Mouse (Mus musculus): ENCODE results near the gene Dtx3. TPM values are rescaled to one million over a fixed set of nuclear protein-coding genes. Genes with fewer than 3 reads are reported as not detected.

Dtx3 gene
- polyA plus RNA-seq, 1 experiment, result 49.8 TPM

DNA sequence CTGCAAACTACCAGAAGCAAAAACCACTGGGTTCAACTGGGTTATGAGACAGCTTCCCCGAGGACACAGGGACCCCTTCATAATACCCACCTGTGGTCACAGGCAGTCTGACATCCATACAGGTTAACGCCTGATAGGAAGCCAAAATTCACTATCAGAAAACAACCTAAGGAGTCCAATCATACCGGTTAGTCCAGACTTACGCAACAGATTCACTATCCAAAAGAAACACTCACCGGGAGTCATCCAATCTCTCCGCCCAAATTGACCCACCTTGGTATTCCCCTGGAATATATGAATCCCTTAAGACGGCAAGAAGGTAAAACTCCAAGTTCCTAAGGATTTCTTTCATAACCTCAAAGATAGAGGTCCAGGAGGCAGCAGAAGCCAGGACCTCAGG lies 51.0 kb downstream of the Dtx3 start:
- H3K27ac ChIP-seq (ENCODE audit: insufficient read depth, low read length), result no peak overlapping the region
- TF ChIP-seq POLR2A (IDR thresholded peaks at IDR 0.05; ENCODE audit: insufficient read depth, low read length), result no peak
- TF ChIP-seq CTCF (IDR thresholded peaks at IDR 0.05; ENCODE audit: low read depth, low read length), result no peak
- TF ChIP-seq EP300 (IDR thresholded peaks at IDR 0.05; ENCODE audit: insufficient read depth, low read depth, low read length), result no peak
- no peaks in the 10 kb centered on the region for H3K36me3 ChIP-seq (ENCODE audit: control insufficient read depth, insufficient read depth, low read length, poor library complexity, severe bottlenecking)
- no peak overlapping the region for H3K9ac ChIP-seq (ENCODE audit: low read depth, poor library complexity, severe bottlenecking)
- H3K27me3 ChIP-seq (ENCODE audit: control insufficient read depth, insufficient read depth, low read length, poor library complexity, severe bottlenecking), result no peaks in the 10 kb centered on the region
- no peak overlapping the region for H3K4me3 ChIP-seq (ENCODE audit: low read depth, low read length)
- H3K9me3 ChIP-seq (replicated peaks; ENCODE audit: control insufficient read depth, insufficient read depth, low read length, poor library complexity, severe bottlenecking), result no peaks in the 10 kb centered on the region; the same call in 1 of the 2 replicates
- no peaks in the 10 kb centered on the region for H3K4me1 ChIP-seq (ENCODE audit: control insufficient read depth, insufficient read depth, low read length)

DNA sequence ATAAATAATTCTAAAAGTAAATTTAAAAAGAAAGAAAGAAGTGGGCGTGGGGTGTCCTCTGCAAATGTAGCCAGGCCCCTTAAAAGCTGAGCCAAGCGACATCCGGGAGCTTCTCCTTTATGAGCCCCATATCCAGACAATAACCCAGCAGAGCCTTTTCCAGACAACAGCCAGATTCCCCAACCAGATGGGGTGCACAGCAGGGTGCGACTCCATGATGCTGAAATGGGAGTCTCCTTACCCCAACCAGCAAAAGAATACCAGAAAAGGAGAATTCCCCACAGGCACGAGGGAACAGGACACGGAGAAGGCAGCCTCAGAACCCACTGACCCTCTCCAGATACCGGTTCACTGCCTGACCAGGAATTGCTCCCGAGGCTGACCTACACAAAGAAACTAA lies 52.3 kb downstream of the Dtx3 start:
- Histone ChIP-seq H3K9ac (ENCODE audit: low read depth, poor library complexity, severe bottlenecking) (no peak overlapping the region), H3K27me3 (ENCODE audit: control insufficient read depth, insufficient read depth, low read length, poor library complexity, severe bottlenecking) (no peaks in the 10 kb centered on the region), H3K9me3 (replicated peaks; ENCODE audit: control insufficient read depth, insufficient read depth, low read length, poor library complexity, severe bottlenecking) (no peaks in the 10 kb centered on the region; the same call in 1 of the 2 replicates), H3K4me1 (ENCODE audit: control insufficient read depth, insufficient read depth, low read length) (no peaks in the 10 kb centered on the region), H3K27ac (ENCODE audit: insufficient read depth, low read length) (no peak overlapping the region), H3K4me3 (ENCODE audit: low read depth, low read length) (no peak overlapping the region), H3K36me3 (ENCODE audit: control insufficient read depth, insufficient read depth, low read length, poor library complexity, severe bottlenecking) (no peaks in the 10 kb centered on the region)
- TF ChIP-seq EP300 (IDR thresholded peaks at IDR 0.05; ENCODE audit: insufficient read depth, low read depth, low read length) (no peak), CTCF (IDR thresholded peaks at IDR 0.05; ENCODE audit: low read depth, low read length) (no peak), POLR2A (IDR thresholded peaks at IDR 0.05; ENCODE audit: insufficient read depth, low read length) (no peak)

DNA sequence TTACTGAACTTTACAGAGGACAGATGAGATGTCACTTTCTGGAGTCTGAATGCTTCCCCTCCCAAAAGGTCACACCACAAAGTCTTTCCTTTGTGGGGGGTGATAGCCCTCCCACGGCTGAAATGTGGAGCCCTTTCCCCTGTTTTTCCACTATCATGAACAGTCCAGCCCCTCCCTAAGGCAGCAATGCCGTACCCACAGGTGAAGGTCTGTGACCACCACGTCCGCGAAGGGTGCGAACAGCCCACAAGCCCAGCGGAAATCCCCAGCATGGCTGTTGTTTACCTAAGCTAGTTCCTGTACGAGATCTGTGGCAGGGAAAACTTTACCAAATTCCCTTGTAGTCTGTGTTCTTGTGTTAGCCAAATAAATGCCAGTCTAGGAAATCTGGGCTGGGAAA lies 54.0 kb downstream of the Dtx3 start:
- TF ChIP-seq CTCF (IDR thresholded peaks at IDR 0.05; ENCODE audit: low read depth, low read length) (no peak), EP300 (IDR thresholded peaks at IDR 0.05; ENCODE audit: insufficient read depth, low read depth, low read length) (no peak), POLR2A (IDR thresholded peaks at IDR 0.05; ENCODE audit: insufficient read depth, low read length) (no peak)
- H3K9ac ChIP-seq (ENCODE audit: low read depth, poor library complexity, severe bottlenecking), result no peak overlapping the region

DNA sequence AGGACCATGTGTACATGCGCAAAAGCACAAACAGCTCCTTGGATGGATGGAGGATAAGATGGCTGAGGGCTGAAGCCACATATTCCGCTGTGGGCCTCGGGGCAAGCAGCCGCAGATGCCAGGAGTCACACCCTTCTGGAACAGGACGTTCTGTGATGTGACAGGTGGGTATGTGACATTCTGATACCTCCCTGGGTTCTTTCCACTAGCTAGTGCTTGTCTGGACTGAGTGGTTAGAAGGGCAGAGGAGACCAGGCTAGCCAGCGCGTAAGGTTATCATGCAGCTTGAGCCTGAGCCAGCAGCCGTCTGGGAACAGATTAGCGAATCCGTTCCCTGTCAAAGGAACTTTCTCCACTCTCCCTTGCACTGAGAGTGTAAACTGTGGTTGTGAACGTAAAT lies 54.6 kb downstream of the Dtx3 start:
- no peak overlapping the region for H3K27ac ChIP-seq (ENCODE audit: insufficient read depth, low read length)
- no peak for TF ChIP-seq POLR2A (IDR thresholded peaks at IDR 0.05; ENCODE audit: insufficient read depth, low read length)
- no peak for TF ChIP-seq CTCF (IDR thresholded peaks at IDR 0.05; ENCODE audit: low read depth, low read length)
- TF ChIP-seq EP300 (IDR thresholded peaks at IDR 0.05; ENCODE audit: insufficient read depth, low read depth, low read length), result no peak

More for the DNA sequence above, 54.0 kb downstream of the Dtx3 start:
- no peak overlapping the region for H3K4me3 ChIP-seq (ENCODE audit: low read depth, low read length)
- no peaks in the 10 kb centered on the region; the same call in 1 of the 2 replicates for H3K9me3 ChIP-seq (replicated peaks; ENCODE audit: control insufficient read depth, insufficient read depth, low read length, poor library complexity, severe bottlenecking)
- H3K27me3 ChIP-seq (ENCODE audit: control insufficient read depth, insufficient read depth, low read length, poor library complexity, severe bottlenecking), result no peaks in the 10 kb centered on the region
- no peaks in the 10 kb centered on the region for H3K36me3 ChIP-seq (ENCODE audit: control insufficient read depth, insufficient read depth, low read length, poor library complexity, severe bottlenecking)
- H3K27ac ChIP-seq (ENCODE audit: insufficient read depth, low read length), result no peak overlapping the region
- no peaks in the 10 kb centered on the region for H3K4me1 ChIP-seq (ENCODE audit: control insufficient read depth, insufficient read depth, low read length)

More for the DNA sequence above, 54.6 kb downstream of the Dtx3 start:
- no peaks in the 10 kb centered on the region; the same call in 1 of the 2 replicates for H3K9me3 ChIP-seq (replicated peaks; ENCODE audit: control insufficient read depth, insufficient read depth, low read length, poor library complexity, severe bottlenecking)
- H3K36me3 ChIP-seq (ENCODE audit: control insufficient read depth, insufficient read depth, low read length, poor library complexity, severe bottlenecking), result no peaks in the 10 kb centered on the region
- no peak overlapping the region for H3K9ac ChIP-seq (ENCODE audit: low read depth, poor library complexity, severe bottlenecking)
- H3K4me1 ChIP-seq (ENCODE audit: control insufficient read depth, insufficient read depth, low read length), result no peaks in the 10 kb centered on the region
- H3K4me3 ChIP-seq (ENCODE audit: low read depth, low read length), result no peak overlapping the region
- no peaks in the 10 kb centered on the region for H3K27me3 ChIP-seq (ENCODE audit: control insufficient read depth, insufficient read depth, low read length, poor library complexity, severe bottlenecking)

Other genes starting within 250 kb of the Dtx3 start
- 60.9 and 62.0 TPM in 2 replicates for gene Ctdsp2, start 217.0 kb downstream of the Dtx3 start, polyA plus RNA-seq (2011; ENCODE audit: insufficient read depth, insufficient read length, low read depth, missing spikeins)
- 0.19 and 0.78 TPM in 2 replicates for gene Avil, start 195.0 kb downstream of the Dtx3 start, polyA plus RNA-seq (2011; ENCODE audit: insufficient read depth, insufficient read length, low read depth, missing spikeins)
- gene Tsfm, start 164.9 kb downstream of the Dtx3 start, polyA plus RNA-seq (2011; ENCODE audit: insufficient read depth, insufficient read length, low read depth, missing spikeins), result 40.6 and 47.9 TPM in 2 replicates
- 20.2 and 22.8 TPM in 2 replicates for gene Mettl1, start 154.3 kb downstream of the Dtx3 start, polyA plus RNA-seq (2011; ENCODE audit: insufficient read depth, insufficient read length, low read depth, missing spikeins)
- 0.41 and 0.51 TPM in 2 replicates for gene Eef1akmt3, start 154.2 kb downstream of the Dtx3 start, polyA plus RNA-seq (2011; ENCODE audit: insufficient read depth, insufficient read length, low read depth, missing spikeins)
- 0.42 TPM in 1 of 2 replicates, not detected in the other for gene Cyp27b1, start 147.5 kb downstream of the Dtx3 start, polyA plus RNA-seq (2011; ENCODE audit: insufficient read depth, insufficient read length, low read depth, missing spikeins)
- gene March9, start 135.5 kb downstream of the Dtx3 start, polyA plus RNA-seq (2011; ENCODE audit: insufficient read depth, insufficient read length, low read depth, missing spikeins), result 8.8 and 9.5 TPM in 2 replicates
- gene Cdk4, start 132.2 kb downstream of the Dtx3 start, polyA plus RNA-seq (2011; ENCODE audit: insufficient read depth, insufficient read length, low read depth, missing spikeins), result 619 and 675 TPM in 2 replicates
- gene Tspan31, start 125.5 kb downstream of the Dtx3 start, polyA plus RNA-seq (2011; ENCODE audit: insufficient read depth, insufficient read length, low read depth, missing spikeins), result 71.0 and 75.9 TPM in 2 replicates
- 0.72 and 0.85 TPM in 2 replicates for gene Agap2, start 120.4 kb downstream of the Dtx3 start, polyA plus RNA-seq (2011; ENCODE audit: insufficient read depth, insufficient read length, low read depth, missing spikeins)
- 14.1 and 16.7 TPM in 2 replicates for gene Os9, start 74.6 kb downstream of the Dtx3 start, polyA plus RNA-seq (2011; ENCODE audit: insufficient read depth, insufficient read length, low read depth, missing spikeins)
- gene B4galnt1, start 30.5 kb downstream of the Dtx3 start, polyA plus RNA-seq (2011; ENCODE audit: insufficient read depth, insufficient read length, low read depth, missing spikeins), result 7.7 and 9.5 TPM in 2 replicates
- gene Slc26a10, start 15.1 kb downstream of the Dtx3 start, polyA plus RNA-seq (2011; ENCODE audit: insufficient read depth, insufficient read length, low read depth, missing spikeins), result 24.6 and 35.2 TPM in 2 replicates
- 50.9 and 54.3 TPM in 2 replicates for gene Arhgef25, start 5.6 kb downstream of the Dtx3 start, polyA plus RNA-seq (2011; ENCODE audit: insufficient read depth, insufficient read length, low read depth, missing spikeins)
- gene Pip4k2c, start 15.9 kb upstream of the Dtx3 start, polyA plus RNA-seq (2011; ENCODE audit: insufficient read depth, insufficient read length, low read depth, missing spikeins), result 36.7 and 39.2 TPM in 2 replicates
- 7.3 and 8.0 TPM in 2 replicates for gene Kif5a, start 67.6 kb upstream of the Dtx3 start, polyA plus RNA-seq (2011; ENCODE audit: insufficient read depth, insufficient read length, low read depth, missing spikeins)
- 124 and 125 TPM in 2 replicates for gene Dctn2, start 70.6 kb upstream of the Dtx3 start, polyA plus RNA-seq (2011; ENCODE audit: insufficient read depth, insufficient read length, low read depth, missing spikeins)
- 26.2 and 26.7 TPM in 2 replicates for gene Mbd6, start 93.3 kb upstream of the Dtx3 start, polyA plus RNA-seq (2011; ENCODE audit: insufficient read depth, insufficient read length, low read depth, missing spikeins)
- 129 and 136 TPM in 2 replicates for gene Mars, start 116.1 kb upstream of the Dtx3 start, polyA plus RNA-seq (2011; ENCODE audit: insufficient read depth, insufficient read length, low read depth, missing spikeins)
- gene Arhgap9, start 126.2 kb upstream of the Dtx3 start, polyA plus RNA-seq (2011; ENCODE audit: insufficient read depth, insufficient read length, low read depth, missing spikeins), result 8.5 and 9.1 TPM in 2 replicates
- gene Gli1, start 146.2 kb upstream of the Dtx3 start, polyA plus RNA-seq (2011; ENCODE audit: insufficient read depth, insufficient read length, low read depth, missing spikeins), result 19.8 and 21.4 TPM in 2 replicates
- gene Inhbe, start 158.7 kb upstream of the Dtx3 start, polyA plus RNA-seq (2011; ENCODE audit: insufficient read depth, insufficient read length, low read depth, missing spikeins), result not detected in 2 replicates
- gene Inhbc, start 174.7 kb upstream of the Dtx3 start, polyA plus RNA-seq (2011; ENCODE audit: insufficient read depth, insufficient read length, low read depth, missing spikeins), result not detected in 2 replicates
- 107 and 122 TPM in 2 replicates for gene R3hdm2, start 184.6 kb upstream of the Dtx3 start, polyA plus RNA-seq (2011; ENCODE audit: insufficient read depth, insufficient read length, low read depth, missing spikeins)